Mouse (Mus musculus) hindbrain, embryonic 14.5 days (tissue): ENCODE data around the gene Sertad4. TPM values are rescaled to one million over a fixed set of nuclear protein-coding genes. Genes with fewer than 3 reads are reported as not detected.

Source experiments
- ATAC-seq: fragments of 200-750 bp; cut with Nextera tagmentation; 2 replicates; pipeline ENCODE4 v1.8.0; 2017; ENCODE audit warnings: moderate number of reproducible peaks, mild to moderate bottlenecking, moderate TSS enrichment, moderate library complexity; ENCODE audit not compliant: low FRiP score
- DNase-seq: peaks from one replicate; pipeline ENCODE4 v3.0.0-alpha.2; 2015; ENCODE audit warnings: low spot score
- H3K27ac ChIP-seq: fragments of 300-500 bp; sonication (generic); 2 replicates; pipeline ENCODE4 v1.5.1; 2014; ENCODE audit warnings: mild to moderate bottlenecking, moderate library complexity
- H3K27me3 ChIP-seq: fragments of 300-500 bp; sonication (generic); 2 replicates; pipeline ENCODE4 v1.6.1; 2014; ENCODE audit warnings: mild to moderate bottlenecking, low read length, mixed read lengths; ENCODE audit not compliant: control insufficient read depth, insufficient read depth
- H3K36me3 ChIP-seq: fragments of 300-500 bp; sonication (generic); replicated peaks from 2 replicates; pipeline ENCODE4 v1.6.1; 2014; ENCODE audit not compliant: control insufficient read depth, insufficient read depth
- H3K4me1 ChIP-seq: fragments of 300-500 bp; sonication (generic); replicated peaks from 2 replicates; pipeline ENCODE4 v1.6.1; 2014; ENCODE audit warnings: antibody characterized with exemption, low read length, mixed read lengths; ENCODE audit not compliant: control insufficient read depth, insufficient read depth
- H3K4me2 ChIP-seq: fragments of 300-500 bp; sonication (generic); replicated peaks from 2 replicates; pipeline ENCODE4 v1.6.1; 2014; ENCODE audit warnings: mild to moderate bottlenecking, moderate library complexity
- H3K4me3 ChIP-seq: fragments of 300-500 bp; sonication (generic); replicated peaks from 2 replicates; pipeline ENCODE4 v1.5.1; 2014; ENCODE audit warnings: mild to moderate bottlenecking, low read length
- H3K9ac ChIP-seq: fragments of 300-500 bp; sonication (generic); 2 replicates; pipeline ENCODE4 v1.6.1; 2014
- H3K9me3 ChIP-seq: fragments of 300-500 bp; sonication (generic); 2 replicates; pipeline ENCODE4 v1.6.1; 2016; ENCODE audit warnings: low read length; ENCODE audit not compliant: control insufficient read depth
- WGBS: fragments of 180-500 bp; shearing (Covaris S2); extraction: QIAGEN DNeasy Blood & Tissue Kit; methylation state at CpG from one replicate; pipeline ENCODE4 v1.1.7; 2014; 5-methylcytosine and 5-hydroxymethylcytosine counted together
- polyA plus RNA-seq: library from polyadenylated mRNA; unstranded; fragments of >200 nt; fragmentation: Nextera tagmentation; extraction: Ambion mirVana; gene quantifications from 2 replicates; pipeline ENCODE4 v1.2.1, GENCODE M21; 2014

Gene Sertad4
- polyA plus RNA-seq, 1 experiment from 2014 or later: 21.6 TPM

GRCm38 (mm10) chr1:192840655-192841054 is 14.9 kb downstream of the Sertad4 start:
- no peak overlapping the region for H3K4me2 ChIP-seq
- no peak overlapping the region for H3K27ac ChIP-seq
- H3K36me3 ChIP-seq: peaks cover 10% of the 10 kb centered on the region; the same call in 1 of the 2 replicates
- H3K4me1 ChIP-seq: peaks cover 4% of the 10 kb centered on the region
- DNase-seq (no peak), ATAC-seq (no peak)
- H3K27me3 ChIP-seq: no peaks in the 10 kb centered on the region
- H3K9ac ChIP-seq: no peak overlapping the region
- 82% methylated on average over 2 of the region's 2 CpGs for WGBS
- no peaks in the 10 kb centered on the region for H3K9me3 ChIP-seq
- H3K4me3 ChIP-seq: no peak overlapping the region

GRCm38 (mm10) chr1:192835211-192835681 is 20.3 kb downstream of the Sertad4 start:
- WGBS: 1% methylated on average over 18 of the region's 18 CpGs
- peak overlapping the region; percentile 74 for H3K4me2 ChIP-seq
- H3K4me3 ChIP-seq: peak overlapping the region; percentile 34
- peak overlapping the region; percentile 69 for H3K9ac ChIP-seq
- peaks cover 27% of the 10 kb centered on the region for H3K4me1 ChIP-seq
- peak overlapping the region; percentile 97 for H3K27ac ChIP-seq
- DNase-seq (peak; percentile 57), ATAC-seq (peak; percentile 78)
- H3K9me3 ChIP-seq: no peaks in the 10 kb centered on the region
- no peaks in the 10 kb centered on the region for H3K36me3 ChIP-seq
- no peaks in the 10 kb centered on the region; the same call in 1 of the 2 replicates for H3K27me3 ChIP-seq

- H3K4me2 ChIP-seq: peak overlapping the region; percentile 74
- peaks cover 28% of the 10 kb centered on the region for H3K4me1 ChIP-seq
- peak overlapping the region; percentile 97 for H3K27ac ChIP-seq
- peak overlapping the region; percentile 69 for H3K9ac ChIP-seq
- no peaks in the 10 kb centered on the region; the same call in 1 of the 2 replicates for H3K27me3 ChIP-seq
- H3K9me3 ChIP-seq: no peaks in the 10 kb centered on the region
- WGBS: 1% methylated on average over 63 of the region's 63 CpGs
- DNase-seq (peak; percentile 80), ATAC-seq (peak; percentile 89)
- peak overlapping the region; percentile 34 for H3K4me3 ChIP-seq
- H3K36me3 ChIP-seq: no peaks in the 10 kb centered on the region
These were observed 21.0 kb downstream of the Sertad4 start for GRCm38 (mm10) chr1:192834361-192835210.

GRCm38 (mm10) chr1:192833586-192833985 is 22.0 kb downstream of the Sertad4 start:
- no peaks in the 10 kb centered on the region for H3K9me3 ChIP-seq
- ATAC-seq (no peak), DNase-seq (no peak)
- H3K27ac ChIP-seq: no peak overlapping the region
- H3K4me1 ChIP-seq: peaks cover 28% of the 10 kb centered on the region
- H3K36me3 ChIP-seq: no peaks in the 10 kb centered on the region
- no peak overlapping the region for H3K4me3 ChIP-seq
- WGBS: 8% methylated on average over 26 of the region's 26 CpGs
- H3K9ac ChIP-seq: peak overlapping the region; percentile 3; the same call in 1 of the 2 replicates
- no peak overlapping the region for H3K4me2 ChIP-seq
- H3K27me3 ChIP-seq: no peaks in the 10 kb centered on the region; the same call in 1 of the 2 replicates

- no peak overlapping the region for H3K4me2 ChIP-seq
- no peak overlapping the region for H3K4me3 ChIP-seq
- H3K27ac ChIP-seq: no peak overlapping the region
- ATAC-seq: no peak
- 33% methylated on average over 4 of the region's 4 CpGs for WGBS
- H3K4me1 ChIP-seq: peaks cover 28% of the 10 kb centered on the region
- H3K36me3 ChIP-seq: no peaks in the 10 kb centered on the region
- DNase-seq: no peak
- H3K27me3 ChIP-seq: no peaks in the 10 kb centered on the region; the same call in 1 of the 2 replicates
- H3K9ac ChIP-seq: no peak overlapping the region
- no peaks in the 10 kb centered on the region for H3K9me3 ChIP-seq
These were observed 22.5 kb downstream of the Sertad4 start for GRCm38 (mm10) chr1:192833097-192833496.

- H3K27me3 ChIP-seq: no peaks in the 10 kb centered on the region; the same call in 1 of the 2 replicates
- 55% methylated on average over 2 of the region's 2 CpGs for WGBS
- H3K9me3 ChIP-seq: no peaks in the 10 kb centered on the region
- peaks cover 28% of the 10 kb centered on the region for H3K4me1 ChIP-seq
- ATAC-seq (no peak), DNase-seq (no peak)
- H3K4me3 ChIP-seq: no peak overlapping the region
- no peak overlapping the region for H3K27ac ChIP-seq
- H3K36me3 ChIP-seq: no peaks in the 10 kb centered on the region
- no peak overlapping the region for H3K9ac ChIP-seq
- H3K4me2 ChIP-seq: no peak overlapping the region
These were observed 23.2 kb downstream of the Sertad4 start for GRCm38 (mm10) chr1:192832338-192832737.

- Histone ChIP-seq H3K9ac (no peak overlapping the region), H3K4me2 (no peak overlapping the region), H3K27me3 (no peaks in the 10 kb centered on the region; the same call in 1 of the 2 replicates), H3K36me3 (no peaks in the 10 kb centered on the region), H3K27ac (peak overlapping the region; percentile 61; the same call in 1 of the 2 replicates), H3K4me3 (no peak overlapping the region), H3K4me1 (peaks cover 24% of the 10 kb centered on the region), H3K9me3 (no peaks in the 10 kb centered on the region)
- no peak for DNase-seq
- no peak for ATAC-seq
- WGBS: 10% methylated on average over 6 of the region's 6 CpGs
These were observed 25.1 kb downstream of the Sertad4 start for GRCm38 (mm10) chr1:192830444-192830843.

GRCm38 (mm10) chr1:192828928-192829327 is 26.6 kb downstream of the Sertad4 start:
- Histone ChIP-seq H3K9ac (no peak overlapping the region), H3K4me1 (peaks cover 17% of the 10 kb centered on the region), H3K36me3 (no peaks in the 10 kb centered on the region), H3K4me3 (no peak overlapping the region), H3K9me3 (no peaks in the 10 kb centered on the region), H3K27ac (no peak overlapping the region), H3K4me2 (no peak overlapping the region), H3K27me3 (no peaks in the 10 kb centered on the region; the same call in 1 of the 2 replicates)
- ATAC-seq: no peak
- 42% methylated on average over 7 of the region's 7 CpGs for WGBS
- no peak for DNase-seq

- Histone ChIP-seq H3K27me3 (no peaks in the 10 kb centered on the region; the same call in 1 of the 2 replicates), H3K9me3 (no peaks in the 10 kb centered on the region), H3K36me3 (no peaks in the 10 kb centered on the region), H3K4me2 (no peak overlapping the region), H3K27ac (no peak overlapping the region), H3K9ac (no peak overlapping the region), H3K4me3 (no peak overlapping the region), H3K4me1 (peaks cover 13% of the 10 kb centered on the region)
- DNase-seq (no peak), ATAC-seq (no peak)
These were observed 27.6 kb downstream of the Sertad4 start for GRCm38 (mm10) chr1:192827955-192828354.
